In genomic region chr3:88425330-88425689, GRCm38 (mm10) we compare ENCODE assay signal across 9 mouse cellular contexts. TPM values are rescaled to one million over a fixed set of nuclear protein-coding genes. Genes with fewer than 3 reads are reported as not detected.
DNase-seq lines count a peak whose midpoint lies in the region; ATAC-seq lines count a peak whose summit lies in the region.
"Had no signal": no experiment of that assay in that cellular context is flagged by ENCODE, and none has a peak within 500 bp of the region (broad histone marks: within the 10 kb centered on the region; RNA-seq: fewer than 3 reads in every experiment).

No protein-coding gene starts in this region.

- no peak for ATAC-seq in heart, embryonic 14.5 days (ENCODE audit: insufficient number of reproducible peaks, insufficient read depth, low FRiP score, low read depth)
- no peak for ATAC-seq in hindbrain, embryonic 16.5 days
- ATAC-seq in midbrain, embryonic 13.5 days, result 0 out of 2 replicates have a peak, but pooled peaks have one; percentile 14

- WGBS in heart, embryonic 14.5 days, result 12% methylated on average over 2 of the region's 2 CpGs
- 17% methylated on average over 2 of the region's 2 CpGs for whole genome bisulfite sequencing in hindbrain, embryonic 16.5 days
- 12% methylated on average over 2 of the region's 2 CpGs for WGBS in midbrain, embryonic 13.5 days

- H3K4me3 ChIP-seq in heart, embryonic 14.5 days (ENCODE audit: control insufficient read depth in 1 of 2, insufficient read depth in 1 of 2, low read depth in 1 of 2, low read length in 2 of 2), result peak overlapping the region in 1 of 2 experiments; percentile 87; a peak in 3 of 4 replicates
- H3K4me3 ChIP-seq in brown adipose tissue, adult 24 weeks (ENCODE audit: insufficient read depth, low read depth, low read length), result peak overlapping the region; percentile 22
- peak overlapping the region; percentile 72 for H3K4me3 ChIP-seq in hindbrain, embryonic 16.5 days (ENCODE audit: low read length)
- peak overlapping the region; percentile 79 for H3K4me3 ChIP-seq in midbrain, embryonic 13.5 days (replicated peaks)

- no peaks in the 10 kb centered on the region for H3K9me3 ChIP-seq in heart, embryonic 14.5 days (ENCODE audit: control insufficient read depth, low read length)
- H3K9me3 ChIP-seq in hindbrain, embryonic 16.5 days (ENCODE audit: control insufficient read depth, low read length), result no peaks in the 10 kb centered on the region
- H3K9me3 ChIP-seq in midbrain, embryonic 13.5 days, result no peaks in the 10 kb centered on the region

- H3K9ac ChIP-seq in heart, embryonic 14.5 days (ENCODE audit: low read length), result peak overlapping the region; percentile 55
- H3K9ac ChIP-seq in hindbrain, embryonic 16.5 days (ENCODE audit: low read depth, low read length), result peak overlapping the region; percentile 15; the same call in 1 of the 2 replicates
- 0 out of 2 replicates have a peak overlapping the region, but pooled peaks have one; percentile 39 for H3K9ac ChIP-seq in midbrain, embryonic 13.5 days (replicated peaks)

- peaks cover 11% of the 10 kb centered on the region for H3K36me3 ChIP-seq in heart, embryonic 14.5 days (ENCODE audit: control insufficient read depth, insufficient read depth, low read length)
- H3K36me3 ChIP-seq in hindbrain, embryonic 16.5 days (ENCODE audit: control insufficient read depth, insufficient read depth, low read length), result peaks cover 6% of the 10 kb centered on the region; the same call in 1 of the 2 replicates
- peaks cover 13% of the 10 kb centered on the region for H3K36me3 ChIP-seq in midbrain, embryonic 13.5 days

- no peak for DNase-seq in heart, adult 8-10 months (ENCODE audit: low spot score)
- DNase-seq in adrenal gland, postnatal 36 days, result no peak
- no peak for DNase-seq in thymus, postnatal 14 days
- no peak for DNase-seq in urinary bladder, postnatal 14 days (ENCODE audit: low spot score)

- H3K4me2 ChIP-seq in heart, embryonic 14.5 days (ENCODE audit: low read length), result peak overlapping the region; percentile 97
- peak overlapping the region; percentile 52 for H3K4me2 ChIP-seq in hindbrain, embryonic 16.5 days (ENCODE audit: low read length)
- H3K4me2 ChIP-seq in midbrain, embryonic 13.5 days (replicated peaks), result peak overlapping the region; percentile 90

- peaks cover 4 to 11% of the 10 kb centered on the region in 2 experiments for H3K4me1 ChIP-seq in heart, embryonic 14.5 days (ENCODE audit: control insufficient read depth in 2 of 2, insufficient read depth in 2 of 2, low read length in 2 of 2)
- no peaks in the 10 kb centered on the region; the same call in 1 of the 2 replicates for H3K4me1 ChIP-seq in brown adipose tissue, adult 24 weeks (ENCODE audit: control insufficient read depth, insufficient read depth, insufficient read length, low read length)
- peaks cover 24% of the 10 kb centered on the region for H3K4me1 ChIP-seq in hindbrain, embryonic 16.5 days (ENCODE audit: control insufficient read depth, insufficient read depth, low read depth, low read length)
- peaks cover 29% of the 10 kb centered on the region for H3K4me1 ChIP-seq in midbrain, embryonic 13.5 days (replicated peaks)

- no peak overlapping the region; a peak in 1 of 4 replicates for H3K27ac ChIP-seq in heart, embryonic 14.5 days (replicated peaks in 1 of 2; ENCODE audit: control insufficient read depth in 1 of 2, insufficient read depth in 1 of 2, low read depth in 2 of 2, low read length in 2 of 2)
- H3K27ac ChIP-seq in brown adipose tissue, adult 24 weeks (replicated peaks; ENCODE audit: low read depth, low read length), result peak overlapping the region; percentile 48
- H3K27ac ChIP-seq in hindbrain, embryonic 16.5 days (ENCODE audit: low read depth, low read length), result no peak overlapping the region
- no peak overlapping the region for H3K27ac ChIP-seq in midbrain, embryonic 13.5 days

- no peaks in the 10 kb centered on the region for H3K27me3 ChIP-seq in heart, embryonic 14.5 days (ENCODE audit: control insufficient read depth, insufficient read depth, low read length)
- H3K27me3 ChIP-seq in hindbrain, embryonic 16.5 days (replicated peaks; ENCODE audit: control insufficient read depth, insufficient read depth, low read length), result no peaks in the 10 kb centered on the region
- H3K27me3 ChIP-seq in midbrain, embryonic 13.5 days, result no peaks in the 10 kb centered on the region

RNA-seq across cellular contexts. Expression of gene Slc25a44, which starts 0.4 kb away (rescaled TPM):
- 12.3 and 14.3 TPM in 2 replicates for polyA plus RNA-seq in heart, embryonic 14.5 days (2014; fragmentation: Nextera tagmentation; extraction: Ambion mirVana)
- total RNA-seq in heart, adult 8-10 months (2022), result 10 to 100 TPM; 13.1 to 14.7 (median 14.1) TPM
- 71.0 and 78.1 TPM in 2 replicates for polyA plus RNA-seq in brown adipose tissue, adult 24 weeks (2012; ENCODE audit: insufficient read depth, insufficient read length, missing spikeins)
- 40.3 and 42.3 TPM in 2 replicates for polyA plus RNA-seq in hindbrain, embryonic 16.5 days (2015; fragmentation: Nextera tagmentation; extraction: Ambion mirVana)
- 28.7 and 29.7 TPM in 2 replicates for polyA plus RNA-seq in midbrain, embryonic 13.5 days (2015; fragmentation: Nextera tagmentation; extraction: Ambion mirVana)
- total RNA-seq in adrenal gland, postnatal 36 days (2021), result 10 to 100 TPM; 47.2 to 48.1 TPM

RNA-seq across cellular contexts. Expression of gene Pmf1, which starts 15.2 kb away (rescaled TPM):
- polyA plus RNA-seq in heart, embryonic 14.5 days (2014; fragmentation: Nextera tagmentation; extraction: Ambion mirVana), result 94.3 and 95.5 TPM in 2 replicates
- total RNA-seq in heart, adult 8-10 months (2022), result 10 to 100 TPM; 16.2 to 19.9 (median 16.7) TPM
- polyA plus RNA-seq in brown adipose tissue, adult 24 weeks (2012; ENCODE audit: insufficient read depth, insufficient read length, missing spikeins), result 25.1 and 30.8 TPM in 2 replicates
- polyA plus RNA-seq in hindbrain, embryonic 16.5 days (2015; fragmentation: Nextera tagmentation; extraction: Ambion mirVana), result 30.6 and 34.4 TPM in 2 replicates
- 51.7 and 56.8 TPM in 2 replicates for polyA plus RNA-seq in midbrain, embryonic 13.5 days (2015; fragmentation: Nextera tagmentation; extraction: Ambion mirVana)
- total RNA-seq in adrenal gland, postnatal 36 days (2021), result 10 to 100 TPM; 29.4 to 43.1 TPM

RNA-seq across cellular contexts. Expression of gene Sema4a, which starts 35.7 kb away (rescaled TPM):
- 0.94 and 1.4 TPM in 2 replicates for polyA plus RNA-seq in heart, embryonic 14.5 days (2014; fragmentation: Nextera tagmentation; extraction: Ambion mirVana)
- 1 to 10 TPM; 2.6 to 4.7 (median 3.8) TPM for total RNA-seq in heart, adult 8-10 months (2022)
- polyA plus RNA-seq in brown adipose tissue, adult 24 weeks (2012; ENCODE audit: insufficient read depth, insufficient read length, missing spikeins), result 25.7 and 30.2 TPM in 2 replicates
- polyA plus RNA-seq in hindbrain, embryonic 16.5 days (2015; fragmentation: Nextera tagmentation; extraction: Ambion mirVana), result 32.3 and 32.8 TPM in 2 replicates
- 28.8 and 31.1 TPM in 2 replicates for polyA plus RNA-seq in midbrain, embryonic 13.5 days (2015; fragmentation: Nextera tagmentation; extraction: Ambion mirVana)
- total RNA-seq in adrenal gland, postnatal 36 days (2021), result 10 to 100 TPM in 1 of 2 experiments, 1 to 10 TPM in 1; 8.9 to 12.6 TPM

RNA-seq across cellular contexts. Expression of gene Bglap, which starts 41.0 kb away (rescaled TPM):
- polyA plus RNA-seq in heart, embryonic 14.5 days (2014; fragmentation: Nextera tagmentation; extraction: Ambion mirVana), result not detected in 2 replicates
- total RNA-seq in heart, adult 8-10 months (2022), result not detected
- polyA plus RNA-seq in brown adipose tissue, adult 24 weeks (2012; ENCODE audit: insufficient read depth, insufficient read length, missing spikeins), result not detected in 2 replicates
- polyA plus RNA-seq in hindbrain, embryonic 16.5 days (2015; fragmentation: Nextera tagmentation; extraction: Ambion mirVana), result not detected in 2 replicates
- not detected in 2 replicates for polyA plus RNA-seq in midbrain, embryonic 13.5 days (2015; fragmentation: Nextera tagmentation; extraction: Ambion mirVana)
- total RNA-seq in adrenal gland, postnatal 36 days (2021), result 1 to 10 TPM in 1 of 2 experiments, under 1 TPM in 1; 0.99 to 1.9 TPM
- polyA plus RNA-seq: gonadal fat pad, adult 2 months had no signal

RNA-seq across cellular contexts. Expression of gene Bglap2, which starts 46.8 kb away (rescaled TPM):
- polyA plus RNA-seq in heart, embryonic 14.5 days (2014; fragmentation: Nextera tagmentation; extraction: Ambion mirVana), result not detected in 2 replicates
- not detected for total RNA-seq in heart, adult 8-10 months (2022)
- not detected in 2 replicates for polyA plus RNA-seq in brown adipose tissue, adult 24 weeks (2012; ENCODE audit: insufficient read depth, insufficient read length, missing spikeins)
- polyA plus RNA-seq in hindbrain, embryonic 16.5 days (2015; fragmentation: Nextera tagmentation; extraction: Ambion mirVana), result not detected in 2 replicates
- polyA plus RNA-seq in midbrain, embryonic 13.5 days (2015; fragmentation: Nextera tagmentation; extraction: Ambion mirVana), result not detected in 2 replicates
- total RNA-seq in adrenal gland, postnatal 36 days (2021), result not detected
- polyA plus RNA-seq: gonadal fat pad, adult 2 months had no signal

Comparison
In these comparisons a context has a peak if more than half of its experiments do, and no peak if none do; other contexts are left out.
1. RNA of gene Sema4a, which starts 35.7 kb away (polyA plus RNA-seq): 32.3 to 32.8 TPM in hindbrain, embryonic 16.5 days, 25.7 to 30.2 TPM in brown adipose tissue, adult 24 weeks and 28.8 to 31.1 TPM in midbrain, embryonic 13.5 days; 0.94 to 1.4 TPM in heart, embryonic 14.5 days; every median in the first group is over 10 times any median in the second.
2. Peak in every context shown above with its lines, with median percentiles within 50 percentile points of each other: H3K4me2 ChIP-seq and H3K9ac ChIP-seq.